Mouse (Mus musculus) testis, adult 2 months (tissue): ENCODE results near the gene Gm20388. TPM values are rescaled to one million over a fixed set of nuclear protein-coding genes. Genes with fewer than 3 reads are reported as not detected.

Experiments used
- H3K27ac ChIP-seq: fragments of 200-500 bp; 2 replicates; pipeline ENCODE4 v1.5.1; 2012; ENCODE audit warnings: low read depth, low read length; ENCODE audit not compliant: control insufficient read depth, insufficient read depth
- H3K27me3 ChIP-seq: fragments of 200-500 bp; 2 replicates; pipeline ENCODE4 v1.6.1; 2012; ENCODE audit warnings: mild to moderate bottlenecking, low read length, moderate library complexity; ENCODE audit not compliant: control insufficient read depth, insufficient read depth
- H3K36me3 ChIP-seq: fragments of 200-500 bp; 2 replicates; pipeline ENCODE4 v1.6.1; 2012; ENCODE audit warnings: mild to moderate bottlenecking, low read length; ENCODE audit not compliant: control insufficient read depth, insufficient read depth
- H3K4me1 ChIP-seq: fragments of 200-500 bp; 2 replicates; pipeline ENCODE4 v1.6.1; 2012; ENCODE audit warnings: low read length; ENCODE audit not compliant: control insufficient read depth, insufficient read depth
- H3K4me3 ChIP-seq: fragments of 200-500 bp; 2 replicates; pipeline ENCODE4 v1.5.1; 2012; ENCODE audit warnings: low read depth, mild to moderate bottlenecking, low read length, moderate library complexity, mixed read lengths; ENCODE audit not compliant: control insufficient read depth
- CTCF ChIP-seq: fragments of 200-500 bp; IDR thresholded peaks from 2 replicates; pipeline ENCODE4 v1.5.1; 2012; ENCODE audit warnings: low read depth, mild to moderate bottlenecking, inconsistent platforms, low read length, moderate library complexity; ENCODE audit not compliant: control insufficient read depth, insufficient read depth, insufficient replicate concordance
- POLR2A ChIP-seq: fragments of 200-500 bp; IDR thresholded peaks from 2 replicates; pipeline ENCODE4 v1.6.1; 2012; ENCODE audit warnings: low read depth, mild to moderate bottlenecking, inconsistent platforms, low read length, moderate library complexity; ENCODE audit not compliant: control insufficient read depth
- polyA plus RNA-seq: library from polyadenylated mRNA; depleted of rRNA; stranded (reverse); fragments of >200 nt; gene quantifications from 2 replicates; pipeline ENCODE4 v1.2.3, GENCODE M21; 2012

Gm20388 gene
- polyA plus RNA-seq, 1 experiment, result 5.6 TPM

DNA sequence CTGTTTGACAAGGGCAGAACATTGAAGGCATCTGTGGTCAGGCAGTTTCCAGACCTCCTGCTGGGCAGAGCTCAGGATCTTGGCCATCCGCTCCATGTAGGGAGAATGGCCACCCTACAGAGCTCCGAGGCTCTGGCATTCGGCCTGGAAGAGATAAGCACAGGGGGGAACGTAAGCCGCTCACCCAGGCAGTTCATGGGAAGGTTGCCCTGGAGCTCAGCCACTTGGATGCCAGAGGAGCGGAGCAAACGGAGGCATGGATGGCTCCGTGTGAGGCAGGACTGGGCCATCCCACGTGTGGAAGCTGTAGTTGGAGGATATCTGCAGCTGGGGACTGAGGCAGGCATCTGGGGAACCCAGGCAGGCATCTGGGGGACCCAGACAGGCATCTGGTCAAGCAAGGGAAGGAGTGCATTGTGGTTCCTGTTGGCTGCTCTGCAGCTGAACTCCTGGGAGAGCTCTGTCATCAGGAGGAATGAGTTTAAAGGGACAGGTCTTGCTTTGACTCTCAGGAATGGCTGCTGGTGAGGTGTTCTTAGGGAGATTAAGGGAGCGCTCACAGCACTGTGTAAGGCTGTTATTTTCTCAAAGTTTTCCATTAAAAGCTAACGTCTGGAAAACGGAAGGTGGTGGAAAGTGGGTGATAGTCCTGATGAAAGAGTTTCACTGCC, 4406.0 kb downstream of the Gm20388 start:
- no peak overlapping the region for H3K27ac ChIP-seq
- H3K4me1 ChIP-seq, result peaks cover 3% of the 10 kb centered on the region
- no peak overlapping the region for H3K4me3 ChIP-seq
- H3K27me3 ChIP-seq, result no peaks in the 10 kb centered on the region
- TF ChIP-seq CTCF, result no peak
- no peak for TF ChIP-seq POLR2A
- H3K36me3 ChIP-seq, result no peaks in the 10 kb centered on the region

DNA sequence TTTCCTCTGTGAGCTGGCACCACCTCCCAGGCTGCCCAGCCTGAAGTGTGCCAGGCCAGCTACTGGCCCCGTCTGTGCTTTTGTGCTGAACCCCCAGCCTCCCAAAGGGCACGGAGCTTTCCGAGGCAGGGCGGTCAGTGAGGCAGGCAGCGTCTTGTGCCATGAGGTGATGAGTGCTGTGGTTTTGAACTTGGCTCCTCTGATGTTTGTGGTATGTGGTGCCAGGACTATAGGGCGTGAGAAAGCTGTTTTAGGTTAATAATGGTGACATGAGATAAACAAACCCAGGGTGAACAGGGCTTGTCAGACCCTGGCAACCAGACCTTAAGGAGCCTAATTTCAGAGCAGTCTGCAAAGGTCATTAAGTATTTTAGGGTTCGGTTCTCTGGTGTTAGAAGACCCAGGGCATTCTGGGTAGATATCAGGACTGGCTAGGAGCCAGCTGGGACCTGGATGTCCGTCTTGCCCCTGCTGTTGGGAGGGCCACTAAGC, 4406.6 kb downstream of the Gm20388 start:
- Histone ChIP-seq H3K4me3 (no peak overlapping the region), H3K36me3 (no peaks in the 10 kb centered on the region), H3K4me1 (peaks cover 3% of the 10 kb centered on the region), H3K27me3 (no peaks in the 10 kb centered on the region), H3K27ac (no peak overlapping the region)
- no peak for TF ChIP-seq POLR2A
- no peak for TF ChIP-seq CTCF

DNA sequence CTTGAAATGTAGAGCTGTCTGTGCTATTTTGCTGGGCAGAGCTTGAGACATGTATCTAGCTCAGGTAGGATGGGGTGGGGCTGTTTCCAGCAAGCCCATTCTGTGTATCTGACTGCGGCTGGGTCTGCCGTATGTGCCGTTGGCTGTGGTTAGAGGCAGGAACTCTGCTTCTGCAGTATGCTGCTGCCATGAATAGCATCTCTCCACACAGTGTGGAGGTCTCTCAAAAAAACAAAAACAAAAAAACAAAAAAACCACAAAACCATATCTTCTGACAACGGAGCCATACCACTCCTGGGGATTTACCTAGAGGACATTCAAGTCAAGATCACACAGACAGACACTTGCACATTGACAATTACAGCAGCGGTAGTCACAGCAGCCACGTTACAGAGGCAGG, 4407.2 kb downstream of the Gm20388 start:
- Histone ChIP-seq H3K4me1 (peaks cover 3% of the 10 kb centered on the region), H3K27me3 (no peaks in the 10 kb centered on the region)
- TF ChIP-seq CTCF (no peak), POLR2A (no peak)

DNA sequence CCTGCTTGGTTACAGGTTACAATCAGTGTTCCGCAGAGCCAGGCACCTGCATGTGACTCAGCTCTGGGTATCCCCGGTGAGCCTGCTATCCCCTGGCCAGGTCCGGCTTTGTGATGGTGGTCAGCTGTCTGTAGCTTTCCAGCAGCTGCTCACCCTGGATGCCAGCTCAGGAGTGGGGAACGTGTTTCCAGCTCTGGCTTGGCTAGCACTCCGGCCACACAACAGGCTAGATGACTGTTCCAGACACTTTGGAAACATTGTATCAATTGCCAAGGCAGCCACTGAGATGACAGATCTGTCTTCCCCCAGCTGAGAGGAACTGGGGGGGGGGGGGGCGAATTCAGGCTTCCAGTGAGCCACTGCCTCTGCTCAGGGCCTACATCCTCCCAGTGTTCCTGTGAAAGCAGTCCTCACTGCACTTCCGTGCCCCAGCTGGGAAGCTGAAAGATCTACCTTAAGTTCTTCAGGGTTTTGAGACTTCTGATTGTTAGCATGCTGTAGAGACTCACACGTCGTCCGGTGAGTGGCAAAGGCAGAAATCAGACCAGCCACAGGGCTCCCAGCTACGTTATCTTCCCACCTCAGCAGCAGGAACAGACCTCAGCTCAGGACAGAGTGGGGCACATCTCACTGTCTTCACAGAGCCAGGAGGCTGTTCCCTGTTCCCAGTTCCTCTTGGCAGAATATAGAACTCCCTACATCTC, 4408.1 kb downstream of the Gm20388 start:
- no peak overlapping the region for H3K4me3 ChIP-seq
- H3K4me1 ChIP-seq, result peaks cover 3% of the 10 kb centered on the region
- no peak for TF ChIP-seq POLR2A
- TF ChIP-seq CTCF, result no peak
- no peak overlapping the region for H3K27ac ChIP-seq
- no peaks in the 10 kb centered on the region for H3K36me3 ChIP-seq
- no peaks in the 10 kb centered on the region for H3K27me3 ChIP-seq

More for the DNA sequence above, 4407.2 kb downstream of the Gm20388 start:
- H3K36me3 ChIP-seq, result no peaks in the 10 kb centered on the region
- no peak overlapping the region for H3K27ac ChIP-seq
- H3K4me3 ChIP-seq, result no peak overlapping the region

DNA sequence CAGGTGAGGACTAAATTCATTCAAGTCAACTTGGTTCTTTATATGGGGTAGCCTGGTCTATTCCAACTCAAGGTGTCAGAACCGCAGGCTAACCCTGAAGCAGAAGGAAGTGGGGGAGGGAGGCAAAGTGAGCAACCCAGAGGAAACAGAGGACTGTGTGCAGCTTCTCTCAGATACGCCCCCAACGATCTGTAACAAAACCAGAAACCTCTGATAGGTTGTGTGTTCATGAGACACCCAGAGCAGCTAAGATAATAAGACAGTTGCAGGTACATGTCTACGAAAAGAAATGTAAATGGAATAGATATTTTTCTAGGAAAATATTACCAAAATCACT, 4408.6 kb downstream of the Gm20388 start:
- H3K4me1 ChIP-seq, result peaks cover 3% of the 10 kb centered on the region
- no peaks in the 10 kb centered on the region for H3K36me3 ChIP-seq
- no peaks in the 10 kb centered on the region for H3K27me3 ChIP-seq
- TF ChIP-seq POLR2A, result no peak
- no peak for TF ChIP-seq CTCF
- H3K27ac ChIP-seq, result no peak overlapping the region
- no peak overlapping the region for H3K4me3 ChIP-seq

DNA sequence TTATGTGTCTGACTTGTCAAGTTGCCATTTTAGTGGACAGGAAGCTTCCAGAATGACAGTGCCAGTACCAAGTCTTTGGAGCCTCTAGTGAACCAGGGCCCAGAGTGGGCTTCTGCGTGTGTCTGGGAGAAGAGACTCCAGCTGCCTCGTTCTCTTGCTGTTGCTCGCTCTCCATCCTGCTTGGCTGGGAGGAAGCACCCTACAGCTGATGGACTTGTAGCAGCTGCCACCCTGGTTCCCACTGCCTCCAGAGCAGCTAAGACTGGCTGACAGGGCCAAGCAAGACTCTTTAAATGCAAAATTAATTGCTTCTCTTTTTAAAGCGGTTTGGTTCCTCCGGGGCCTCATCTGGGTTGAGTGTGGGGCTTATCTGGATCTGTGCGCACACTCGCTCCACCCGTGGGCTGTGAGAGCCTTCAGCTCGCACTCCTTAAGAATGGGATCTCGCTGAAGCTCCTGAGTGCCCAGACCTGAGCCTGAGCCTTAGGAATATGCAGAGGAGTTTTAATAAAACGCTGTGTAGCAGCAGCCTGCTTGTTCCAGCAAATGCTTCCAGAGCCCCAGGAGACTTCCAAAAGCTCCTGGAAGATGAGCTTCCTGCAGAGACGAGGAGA, 4410.7 kb downstream of the Gm20388 start:
- H3K4me3 ChIP-seq, result no peak overlapping the region
- TF ChIP-seq POLR2A (no peak), CTCF (no peak)
- no peaks in the 10 kb centered on the region for H3K36me3 ChIP-seq
- H3K27me3 ChIP-seq, result no peaks in the 10 kb centered on the region
- H3K4me1 ChIP-seq, result peaks cover 3% of the 10 kb centered on the region
- no peak overlapping the region for H3K27ac ChIP-seq

DNA sequence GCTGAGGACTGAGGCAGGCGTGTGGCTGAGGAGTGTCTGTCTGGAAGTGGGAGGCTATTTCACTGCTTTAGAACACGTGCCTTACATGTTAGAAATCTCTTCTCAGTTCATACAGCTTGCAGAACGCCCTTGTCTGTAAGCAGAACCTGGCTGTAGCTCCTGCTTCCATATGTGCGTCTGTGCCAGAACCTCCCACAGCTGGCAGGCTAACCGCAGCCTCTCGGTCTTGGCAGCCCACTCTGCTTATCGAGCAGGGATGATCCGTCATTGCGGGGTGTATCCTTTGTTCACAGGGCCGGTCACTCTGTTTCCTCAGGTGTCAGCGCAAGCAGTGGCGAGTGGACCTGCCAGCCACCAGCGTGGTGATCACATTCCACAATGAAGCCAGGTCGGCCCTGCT, 4412.7 kb downstream of the Gm20388 start:
- H3K4me3 ChIP-seq, result no peak overlapping the region
- H3K36me3 ChIP-seq, result no peaks in the 10 kb centered on the region
- TF ChIP-seq POLR2A (no peak), CTCF (no peak)
- H3K27me3 ChIP-seq, result no peaks in the 10 kb centered on the region
- H3K27ac ChIP-seq, result no peak overlapping the region
- H3K4me1 ChIP-seq, result peaks cover 3% of the 10 kb centered on the region
